Mouse (Mus musculus) left cerebral cortex, adult 8-10 months (tissue): ENCODE results near the gene Prkcq. TPM values are rescaled to one million over a fixed set of nuclear protein-coding genes. Genes with fewer than 3 reads are reported as not detected.
A peak's percentile ranks its signal among the peaks of the same experiment; 100 is the strongest.
"Not testable (repeated sequence)": the region's sequence is repeated elsewhere in the genome, so short reads cannot be mapped to it uniquely, and the experiment has no call there.

Experiments used
- DNase-seq, 2 experiments: peaks; one replicate each; pipeline ENCODE4 v3.0.0; 2022; ENCODE audit warnings: low spot score in 2 of 2
- total RNA-seq, 4 experiments: library from RNA; stranded (reverse); gene quantifications; 2 replicates each; pipeline ENCODE4 v1.2.4; 2022

The Prkcq gene
- total RNA-seq, 4 experiments from 2014 or later, result 8.2 to 11.4 (median 9.3) TPM

DNA sequence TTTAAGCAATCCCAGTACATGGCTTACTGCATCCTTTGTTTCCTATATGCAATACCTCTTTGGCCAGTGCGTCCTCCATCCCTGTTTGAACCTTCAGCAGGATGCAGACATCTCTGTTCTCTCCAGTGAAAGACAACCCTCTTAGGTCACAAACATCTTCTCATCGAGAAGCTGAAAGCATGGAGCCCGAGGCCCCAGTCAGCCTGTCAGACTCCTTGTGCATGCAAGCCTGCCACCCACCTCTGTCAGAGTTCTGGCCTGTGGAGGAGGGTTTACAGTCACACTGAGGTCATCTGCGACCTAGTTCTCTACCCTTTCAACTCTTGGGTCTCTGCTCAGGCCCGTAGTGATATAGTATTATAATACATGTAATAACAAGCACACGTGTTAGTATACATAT is 119.0 kb downstream of the Prkcq start:
- no peak for DNase-seq

- no peak for DNase-seq
Observed at GRCm38 (mm10) chr2:11291570-11292405, 119.9 kb downstream of the Prkcq start.

DNA sequence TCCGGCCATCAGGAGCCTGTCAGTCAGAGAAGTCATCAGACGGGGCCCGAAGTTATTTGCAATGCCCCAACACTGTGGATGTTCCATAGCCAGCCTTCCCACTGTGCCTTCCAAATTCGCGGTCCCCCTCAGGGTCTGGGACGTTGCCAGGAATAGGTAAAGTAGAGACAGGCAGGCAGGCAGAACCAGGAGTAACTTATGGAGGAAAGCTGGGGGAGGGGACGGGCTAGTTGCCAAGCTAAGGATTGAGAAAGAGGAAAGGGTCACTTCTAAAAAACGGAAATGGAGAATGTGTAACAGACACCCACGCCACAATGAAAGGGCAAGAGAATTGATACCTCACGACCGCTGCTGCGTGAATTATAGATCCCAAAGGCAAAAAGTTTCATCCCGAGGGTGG is 121.2 kb downstream of the Prkcq start:
- no peak for DNase-seq

GRCm38 (mm10) chr2:11294643-11295191 is 122.8 kb downstream of the Prkcq start:
- DNase-seq, result no peak

DNA sequence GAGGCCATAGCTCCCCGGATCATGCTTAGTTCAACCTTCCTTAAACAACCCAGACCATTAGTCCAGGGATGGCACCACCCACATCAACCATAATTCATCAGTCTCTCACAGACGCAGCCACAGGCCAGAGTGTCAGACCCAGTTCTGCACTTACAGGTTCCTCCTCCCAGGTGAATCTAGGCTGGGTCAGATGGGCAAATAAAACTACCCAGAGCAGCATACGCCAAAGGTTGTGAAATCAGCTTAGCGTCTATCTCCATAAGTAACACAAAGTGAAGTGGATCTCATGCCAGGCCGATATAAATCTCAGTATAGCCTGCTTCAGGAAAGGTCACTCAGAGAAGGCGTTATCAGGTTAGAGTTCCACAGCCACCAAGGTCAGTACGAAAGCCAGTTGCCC is 126.9 kb downstream of the Prkcq start:
- DNase-seq, result no peak

DNA sequence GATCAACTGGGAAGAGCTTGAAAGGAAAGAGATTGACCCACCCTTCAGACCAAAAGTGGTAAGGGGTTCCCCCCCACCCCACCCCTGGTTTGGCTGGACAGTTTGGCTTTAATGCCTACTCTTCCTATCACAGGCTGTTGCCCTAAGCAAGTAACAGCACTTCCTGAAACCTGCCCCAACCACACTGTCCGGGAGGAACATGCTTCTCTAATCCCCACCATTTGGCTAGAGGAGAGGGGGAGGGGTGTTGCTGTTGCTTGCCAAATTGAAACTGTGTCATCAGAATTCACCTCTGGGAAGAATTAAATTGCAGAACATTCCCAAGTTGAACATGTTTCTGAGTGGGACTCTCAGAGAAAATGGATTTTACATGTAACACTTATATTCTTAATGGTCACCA is 127.5 kb downstream of the Prkcq start:
- no peak for DNase-seq

DNA sequence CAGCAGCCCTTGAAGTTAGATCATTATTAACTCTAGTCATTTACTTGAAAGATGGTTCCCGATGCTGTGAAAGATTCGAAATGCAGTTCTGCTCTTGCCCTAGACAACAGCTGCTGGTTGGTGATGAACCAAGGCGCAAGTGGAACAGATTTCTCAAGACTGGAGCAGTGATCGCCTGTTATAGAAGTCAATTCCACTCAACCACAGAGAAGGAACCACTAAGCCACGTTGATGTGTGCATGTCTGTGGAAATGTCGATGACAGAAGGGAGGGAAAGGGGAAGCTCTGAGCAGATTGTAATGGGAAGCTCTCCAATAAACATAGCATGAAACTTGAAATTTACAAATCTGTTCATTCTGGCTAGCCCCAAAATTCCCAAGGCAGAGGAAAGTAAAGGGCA is 128.5 kb downstream of the Prkcq start:
- no peak for DNase-seq

- no peak for DNase-seq
Observed at GRCm38 (mm10) chr2:11320241-11320640, 148.3 kb downstream of the Prkcq start.

DNA sequence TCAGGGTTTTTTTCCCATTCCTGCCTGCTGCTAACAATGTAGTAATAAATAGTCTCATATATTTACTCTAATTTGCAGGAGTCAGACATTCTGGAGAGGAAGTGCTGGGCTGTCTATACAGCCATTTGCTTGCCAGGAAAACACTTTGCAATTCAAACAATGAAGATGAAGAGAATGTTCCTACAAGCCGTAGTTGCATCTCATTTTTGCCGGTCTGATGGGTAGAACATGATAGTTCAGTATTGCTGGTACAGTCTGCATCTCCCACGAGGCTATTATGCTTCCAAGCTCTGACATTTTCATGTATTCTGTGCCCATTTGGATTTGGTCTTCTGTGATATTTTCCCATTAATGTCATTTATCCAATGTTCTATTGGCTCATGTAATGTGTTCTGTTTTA is 150.5 kb downstream of the Prkcq start:
- DNase-seq, result no peak

DNA sequence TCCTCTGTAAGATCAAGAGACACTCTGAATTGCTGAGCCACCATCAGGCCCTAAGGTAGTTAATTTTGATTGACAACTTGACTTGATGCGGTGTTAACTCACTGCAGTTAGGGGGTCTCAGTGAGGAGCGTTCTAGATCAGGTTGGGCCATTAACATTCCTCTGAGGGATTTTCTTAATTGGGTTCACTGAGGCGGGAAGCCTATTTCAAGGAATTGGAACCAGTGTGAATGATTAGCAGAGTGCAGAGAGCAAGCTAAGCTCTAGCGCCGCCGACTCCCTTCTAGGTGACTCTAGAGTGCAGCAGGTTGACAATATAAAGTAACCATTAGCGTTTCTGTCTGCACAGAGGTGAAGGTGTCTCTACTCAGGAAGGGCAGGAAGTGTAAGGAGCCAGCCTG is 155.4 kb downstream of the Prkcq start:
- DNase-seq, result no peak

DNA sequence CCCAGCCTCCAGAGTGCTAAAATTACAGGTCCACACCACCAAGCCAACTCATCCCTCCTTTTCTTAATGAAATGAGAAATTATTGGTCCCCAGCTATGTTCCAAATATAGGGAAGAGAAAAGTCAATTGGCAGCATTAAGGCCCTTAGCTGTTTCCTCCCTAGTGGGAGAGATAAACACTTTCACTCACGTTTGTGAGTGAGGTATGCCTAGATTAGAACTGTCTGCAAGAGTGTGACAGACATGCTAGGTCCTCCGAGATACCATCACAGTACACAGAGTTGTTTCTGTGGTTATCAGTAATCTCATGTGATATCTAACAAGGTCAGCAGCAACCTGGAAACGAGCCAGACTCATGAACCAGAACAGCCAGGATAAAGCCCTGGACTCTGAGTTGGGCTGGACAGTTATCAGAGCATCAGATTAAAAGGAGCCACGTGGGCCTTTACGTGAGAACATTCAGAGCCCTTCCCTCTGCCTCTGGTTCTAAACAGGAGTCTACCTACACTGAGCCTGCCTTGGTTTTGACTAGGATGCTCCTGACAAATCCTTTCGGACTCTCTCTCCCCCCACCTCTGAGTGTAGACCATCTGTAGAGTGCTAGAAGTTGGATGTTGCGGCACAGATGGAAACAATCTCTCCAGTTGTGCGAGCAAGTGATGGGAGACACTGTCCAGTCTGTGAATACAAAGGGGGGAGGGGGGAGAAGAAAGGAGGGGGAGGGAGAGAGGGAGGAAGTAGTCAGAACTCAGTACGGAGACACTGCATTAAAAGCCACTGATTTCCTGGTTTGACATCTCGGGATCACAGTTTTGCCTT is 157.7 kb downstream of the Prkcq start:
- DNase-seq, result no peak

GRCm38 (mm10) chr2:11331528-11332446 is 159.9 kb downstream of the Prkcq start:
- peak in 1 of 2 experiments; percentile 28 for DNase-seq

- no peak for DNase-seq
Observed at GRCm38 (mm10) chr2:11332469-11332868, 160.6 kb downstream of the Prkcq start.

- DNase-seq, result peak in 1 of 2 experiments; percentile 20
Observed at GRCm38 (mm10) chr2:11333301-11334017, 161.6 kb downstream of the Prkcq start.

DNA sequence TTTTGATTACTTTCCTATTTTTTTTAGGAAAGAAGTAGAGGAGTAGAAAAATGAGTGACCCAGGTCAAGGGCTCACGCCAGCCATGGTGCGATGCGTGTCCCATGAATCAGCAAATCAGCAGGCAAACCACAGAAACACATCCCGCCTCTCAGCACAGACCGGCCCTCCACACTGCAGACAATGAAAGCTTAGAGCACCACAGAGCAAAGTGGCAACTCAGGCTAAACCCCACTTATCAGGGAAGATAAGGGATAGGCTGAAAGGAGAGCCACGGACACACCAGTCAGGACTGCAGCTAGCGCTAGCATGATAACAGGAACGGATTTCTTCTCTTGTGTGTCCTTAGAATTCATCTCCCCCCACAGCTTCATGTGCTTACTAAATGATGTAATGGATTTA is 164.4 kb downstream of the Prkcq start:
- no peak for DNase-seq

GRCm38 (mm10) chr2:11338931-11339839 is 167.3 kb downstream of the Prkcq start:
- peak in 1 of 2 experiments; percentile 54 for DNase-seq

DNA sequence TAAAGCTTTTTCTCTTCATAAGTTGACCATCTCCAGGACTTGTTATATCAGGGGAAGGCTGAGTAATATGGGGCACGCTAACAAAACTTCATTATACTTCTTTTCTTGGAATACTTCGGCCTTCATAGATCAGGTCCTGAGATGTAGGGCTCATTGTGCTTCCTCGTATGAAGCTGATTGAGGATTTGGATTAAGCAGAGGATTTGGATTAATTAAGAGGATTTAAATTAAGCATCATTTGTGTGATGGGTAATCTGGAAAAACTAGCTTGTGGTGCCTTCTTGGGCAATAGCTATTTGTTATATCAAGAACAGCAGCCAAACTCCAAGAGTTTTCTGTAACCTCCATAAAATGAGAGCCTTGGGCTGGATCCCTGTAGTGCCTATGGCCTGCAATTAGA is 172.8 kb downstream of the Prkcq start:
- no peak for DNase-seq

DNA sequence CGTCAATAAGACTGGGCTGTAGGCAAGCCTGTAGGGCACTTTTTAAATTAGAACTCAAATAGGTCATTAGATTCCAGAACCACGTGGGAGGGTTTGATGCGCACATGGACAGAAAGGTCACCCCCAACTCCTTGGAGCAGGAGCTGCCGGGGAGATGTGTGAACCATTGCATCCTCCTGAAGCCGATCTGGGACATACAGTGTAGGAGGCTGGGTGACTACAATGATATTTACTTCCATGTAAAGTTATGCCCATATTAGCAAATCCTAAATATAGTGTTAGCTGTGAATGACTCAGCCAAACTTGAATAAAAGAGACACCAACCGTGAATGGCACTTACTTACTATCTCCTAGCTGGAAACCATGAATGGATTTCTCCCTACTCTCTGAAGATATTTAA is 174.5 kb downstream of the Prkcq start:
- not testable (repeated sequence) for DNase-seq

DNA sequence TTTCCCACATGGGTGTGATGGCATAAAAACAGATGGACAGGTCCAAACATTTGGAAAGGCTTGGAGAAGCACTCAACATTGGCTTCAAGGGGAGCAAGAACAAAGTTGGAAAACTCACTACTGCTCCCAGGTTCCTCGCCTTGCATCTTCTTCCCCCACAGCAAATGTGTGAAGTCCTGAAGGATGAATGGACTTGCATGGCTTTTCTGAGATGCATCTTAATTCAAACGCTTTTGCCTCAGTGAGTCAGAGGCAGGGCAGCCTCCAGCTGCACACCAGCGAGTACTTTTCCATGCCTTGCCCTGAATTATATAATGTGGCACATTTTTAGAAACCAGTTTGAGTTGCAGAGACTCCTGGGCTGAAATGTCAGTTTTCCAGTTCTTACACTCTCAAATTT is 175.9 kb downstream of the Prkcq start:
- DNase-seq, result peak in 1 of 2 experiments; percentile 79
